Mouse (Mus musculus): ENCODE data around the gene Nisch. TPM values are rescaled to one million over a fixed set of nuclear protein-coding genes. Genes with fewer than 3 reads are reported as not detected.

Nisch gene
- polyA plus RNA-seq, 1 experiment, result 233 TPM

DNA sequence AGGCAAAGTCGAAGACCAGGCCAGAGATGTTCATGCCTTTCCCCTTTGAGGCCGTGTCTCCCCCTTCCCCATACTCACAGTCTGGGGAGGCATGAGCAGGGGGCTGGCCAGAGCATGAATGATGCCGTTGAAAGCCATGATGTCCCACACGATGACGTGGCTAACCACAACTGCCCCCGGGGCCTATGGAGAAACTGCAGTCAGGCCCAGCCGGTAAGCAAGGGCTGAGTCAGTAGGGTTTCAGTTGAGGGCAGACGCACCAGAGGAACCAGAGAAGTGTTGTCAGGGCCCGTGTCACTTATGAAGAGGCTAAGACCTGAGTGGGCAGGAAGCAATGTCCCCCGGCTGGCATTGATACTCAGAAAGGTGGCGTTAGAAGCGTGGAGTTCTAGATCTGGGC is 77.1 kb downstream of the Nisch start:
- 29% methylated on average over 12 of the region's 12 CpGs for WGBS

DNA sequence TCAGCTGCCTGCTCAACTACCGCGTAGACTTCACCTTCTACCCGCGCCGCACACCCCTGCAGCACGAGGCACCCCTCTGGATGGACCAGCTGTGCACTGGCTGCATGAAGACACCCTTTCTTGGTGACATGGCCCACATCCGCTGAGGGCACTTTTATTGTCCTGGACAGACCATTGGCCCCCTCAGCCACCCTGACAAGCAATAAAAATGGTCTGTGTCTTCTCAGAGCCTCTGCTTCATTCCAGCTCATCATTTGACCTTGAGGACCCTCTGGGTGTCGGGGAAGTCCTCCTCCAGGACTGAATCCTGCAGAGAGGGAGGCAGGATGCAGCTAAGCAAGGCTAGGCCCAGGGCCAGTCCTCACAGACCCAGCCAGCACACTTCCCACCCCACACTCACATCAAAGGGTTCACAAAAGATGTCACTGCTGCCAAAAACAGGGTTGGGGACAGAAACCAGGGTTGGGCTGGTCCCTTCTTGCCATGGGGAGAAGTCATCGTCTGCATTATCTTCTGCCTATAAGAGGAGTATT is 77.8 kb downstream of the Nisch start:
- Histone ChIP-seq H3K4me3 (replicated peaks; ENCODE audit: control insufficient read depth, low read depth, low read length) (no peak overlapping the region), H3K4me1 (ENCODE audit: control insufficient read depth, insufficient read depth, low read length) (no peaks in the 10 kb centered on the region), H3K27ac (ENCODE audit: control insufficient read depth, insufficient read depth, low read depth, low read length, poor library complexity) (no peak overlapping the region)
- no peak for TF ChIP-seq POLR2A (IDR thresholded peaks at IDR 0.05; ENCODE audit: borderline replicate concordance, control insufficient read depth, low read depth, low read length)
- TF ChIP-seq CTCF (IDR thresholded peaks at IDR 0.05; ENCODE audit: control insufficient read depth, insufficient read depth, low read length), result no peak
- 92% methylated on average over 9 of the region's 9 CpGs for WGBS

More for the DNA sequence above, 77.1 kb downstream of the Nisch start:
- Histone ChIP-seq H3K4me3 (replicated peaks; ENCODE audit: control insufficient read depth, low read depth, low read length) (no peak overlapping the region), H3K4me1 (ENCODE audit: control insufficient read depth, insufficient read depth, low read length) (no peaks in the 10 kb centered on the region), H3K27ac (ENCODE audit: control insufficient read depth, insufficient read depth, low read depth, low read length, poor library complexity) (no peak overlapping the region)
- no peak for TF ChIP-seq POLR2A (IDR thresholded peaks at IDR 0.05; ENCODE audit: borderline replicate concordance, control insufficient read depth, low read depth, low read length)
- TF ChIP-seq CTCF (IDR thresholded peaks at IDR 0.05; ENCODE audit: control insufficient read depth, insufficient read depth, low read length), result no peak

GRCm38 (mm10) chr14:31138219-31138896 is 78.4 kb downstream of the Nisch start:
- H3K4me1 ChIP-seq (ENCODE audit: control insufficient read depth, insufficient read depth, low read length), result no peaks in the 10 kb centered on the region
- 89% methylated on average over 33 of the region's 35 CpGs for WGBS
- TF ChIP-seq CTCF (IDR thresholded peaks at IDR 0.05; ENCODE audit: control insufficient read depth, insufficient read depth, low read length) (no peak), POLR2A (IDR thresholded peaks at IDR 0.05; ENCODE audit: borderline replicate concordance, control insufficient read depth, low read depth, low read length) (no peak)
- H3K4me3 ChIP-seq (replicated peaks; ENCODE audit: control insufficient read depth, low read depth, low read length), result no peak overlapping the region
- H3K27ac ChIP-seq (ENCODE audit: control insufficient read depth, insufficient read depth, low read depth, low read length, poor library complexity), result no peak overlapping the region; the same call in 1 of the 2 replicates

DNA sequence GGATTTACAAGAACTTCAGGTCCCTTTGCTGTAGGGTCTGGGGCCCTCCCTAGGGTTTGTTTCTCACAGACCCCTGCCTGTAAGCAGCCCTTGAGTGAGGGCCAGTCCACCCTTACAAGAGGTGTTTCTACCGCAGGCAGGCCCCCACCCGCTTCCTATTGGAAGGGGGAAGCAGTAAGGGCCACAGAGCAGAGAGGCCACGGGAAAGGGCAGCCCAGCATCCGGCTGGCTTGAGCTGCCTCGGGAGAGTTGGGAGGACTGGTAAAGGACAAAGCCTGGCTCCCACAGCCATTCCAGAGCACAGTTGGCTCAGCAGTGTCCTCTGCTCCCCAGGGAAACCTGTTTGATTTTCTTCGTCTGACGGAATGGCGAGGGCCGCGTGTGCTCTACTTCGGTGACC is 79.0 kb downstream of the Nisch start:
- Histone ChIP-seq H3K4me1 (ENCODE audit: control insufficient read depth, insufficient read depth, low read length) (no peaks in the 10 kb centered on the region), H3K4me3 (replicated peaks; ENCODE audit: control insufficient read depth, low read depth, low read length) (no peak overlapping the region), H3K27ac (ENCODE audit: control insufficient read depth, insufficient read depth, low read depth, low read length, poor library complexity) (no peak overlapping the region; the same call in 1 of the 2 replicates)
- TF ChIP-seq CTCF (IDR thresholded peaks at IDR 0.05; ENCODE audit: control insufficient read depth, insufficient read depth, low read length), result no peak
- no peak for TF ChIP-seq POLR2A (IDR thresholded peaks at IDR 0.05; ENCODE audit: borderline replicate concordance, control insufficient read depth, low read depth, low read length)
- 84% methylated on average over 11 of the region's 11 CpGs for WGBS

DNA sequence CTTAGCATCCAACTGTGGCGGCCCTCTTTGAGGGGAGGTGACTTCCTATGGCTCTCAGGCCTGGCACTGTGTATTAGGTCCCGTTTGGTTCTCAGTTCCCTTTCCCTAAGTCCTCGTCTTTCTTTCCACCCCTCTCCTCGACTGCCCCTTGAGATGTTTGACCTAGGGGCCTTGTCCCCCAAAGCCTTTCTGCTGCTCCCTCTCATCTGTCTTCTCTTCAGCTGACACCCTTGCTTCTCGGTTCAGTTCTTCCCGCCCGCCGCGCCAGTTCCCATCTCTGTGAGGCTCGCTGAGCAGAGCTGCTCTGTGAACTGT is 79.5 kb downstream of the Nisch start:
- Histone ChIP-seq H3K4me3 (replicated peaks; ENCODE audit: control insufficient read depth, low read depth, low read length) (no peak overlapping the region), H3K4me1 (ENCODE audit: control insufficient read depth, insufficient read depth, low read length) (no peaks in the 10 kb centered on the region), H3K27ac (ENCODE audit: control insufficient read depth, insufficient read depth, low read depth, low read length, poor library complexity) (no peak overlapping the region)
- TF ChIP-seq CTCF (IDR thresholded peaks at IDR 0.05; ENCODE audit: control insufficient read depth, insufficient read depth, low read length) (no peak), POLR2A (IDR thresholded peaks at IDR 0.05; ENCODE audit: borderline replicate concordance, control insufficient read depth, low read depth, low read length) (no peak)
- 86% methylated on average over 10 of the region's 10 CpGs for WGBS

- Histone ChIP-seq H3K4me3 (replicated peaks; ENCODE audit: control insufficient read depth, low read depth, low read length) (no peak overlapping the region), H3K27ac (ENCODE audit: control insufficient read depth, insufficient read depth, low read depth, low read length, poor library complexity) (no peak overlapping the region), H3K4me1 (ENCODE audit: control insufficient read depth, insufficient read depth, low read length) (no peaks in the 10 kb centered on the region)
- 90% methylated on average over 26 of the region's 26 CpGs for WGBS
- TF ChIP-seq CTCF (IDR thresholded peaks at IDR 0.05; ENCODE audit: control insufficient read depth, insufficient read depth, low read length) (no peak), POLR2A (IDR thresholded peaks at IDR 0.05; ENCODE audit: borderline replicate concordance, control insufficient read depth, low read depth, low read length) (no peak)
These were observed 80.1 kb downstream of the Nisch start for GRCm38 (mm10) chr14:31136411-31137280.

- no peak overlapping the region for H3K27ac ChIP-seq (ENCODE audit: control insufficient read depth, insufficient read depth, low read depth, low read length, poor library complexity)
- WGBS, result 92% methylated on average over 34 of the region's 34 CpGs
- peaks cover 1% of the 10 kb centered on the region; the same call in 1 of the 2 replicates for H3K4me1 ChIP-seq (ENCODE audit: control insufficient read depth, insufficient read depth, low read length)
These were observed 81.0 kb downstream of the Nisch start for GRCm38 (mm10) chr14:31135495-31136410.

More at GRCm38 (mm10) chr14:31135495-31136410, 81.0 kb downstream of the Nisch start:
- TF ChIP-seq CTCF (IDR thresholded peaks at IDR 0.05; ENCODE audit: control insufficient read depth, insufficient read depth, low read length) (no peak), POLR2A (IDR thresholded peaks at IDR 0.05; ENCODE audit: borderline replicate concordance, control insufficient read depth, low read depth, low read length) (no peak)
- no peak overlapping the region for H3K4me3 ChIP-seq (replicated peaks; ENCODE audit: control insufficient read depth, low read depth, low read length)

All from bone marrow, adult 2 months (tissue).